Mouse (Mus musculus) embryonic facial prominence, embryonic 12.5 days (tissue): ENCODE measurements around the gene Lmo2. TPM values are rescaled to one million over a fixed set of nuclear protein-coding genes. Genes with fewer than 3 reads are reported as not detected.

Source experiments
- ATAC-seq: fragments of 200-750 bp; cut with Nextera tagmentation; 2 replicates; pipeline ENCODE4 v1.8.0; 2017; ENCODE audit not compliant: insufficient number of reproducible peaks, insufficient read depth, low FRiP score, low TSS enrichment
- H3K27ac ChIP-seq: fragments of 300-500 bp; sonication (generic); 2 replicates; pipeline ENCODE4 v1.5.1; 2016; ENCODE audit warnings: mild to moderate bottlenecking
- H3K27me3 ChIP-seq: fragments of 300-500 bp; sonication (generic); 2 replicates; pipeline ENCODE4 v1.6.1; 2016; ENCODE audit warnings: mild to moderate bottlenecking, moderate library complexity
- H3K36me3 ChIP-seq: fragments of 300-500 bp; sonication (generic); 2 replicates; pipeline ENCODE4 v1.6.1; 2016; ENCODE audit warnings: mild to moderate bottlenecking
- H3K4me1 ChIP-seq: fragments of 300-500 bp; sonication (generic); 2 replicates; pipeline ENCODE4 v1.6.1; 2016
- H3K4me2 ChIP-seq: fragments of 300-500 bp; sonication (generic); replicated peaks from 2 replicates; pipeline ENCODE4 v1.6.1; 2016; ENCODE audit warnings: mild to moderate bottlenecking, moderate library complexity
- H3K4me3 ChIP-seq: fragments of 300-500 bp; sonication (generic); 2 replicates; pipeline ENCODE4 v1.5.1; 2016; ENCODE audit warnings: mild to moderate bottlenecking
- H3K9ac ChIP-seq: fragments of 300-500 bp; sonication (generic); 2 replicates; pipeline ENCODE4 v1.6.1; 2016; ENCODE audit warnings: mild to moderate bottlenecking, moderate library complexity
- H3K9me3 ChIP-seq: fragments of 300-500 bp; sonication (generic); 2 replicates; pipeline ENCODE4 v1.6.1; 2016; ENCODE audit warnings: mild to moderate bottlenecking, moderate library complexity
- WGBS: fragments of 180-500 bp; shearing (Covaris S2); methylation state at CpG from one replicate; pipeline ENCODE4 v1.1.7; 2016; 5-methylcytosine and 5-hydroxymethylcytosine counted together
- polyA plus RNA-seq: library from polyadenylated mRNA; unstranded; fragments of >200 nt; fragmentation: Nextera tagmentation; extraction: Ambion mirVana; gene quantifications from 2 replicates; pipeline ENCODE4 v1.2.1, GENCODE M21; 2016

Gene Lmo2
- polyA plus RNA-seq, 1 experiment from 2014 or later, result 17.8 TPM

DNA sequence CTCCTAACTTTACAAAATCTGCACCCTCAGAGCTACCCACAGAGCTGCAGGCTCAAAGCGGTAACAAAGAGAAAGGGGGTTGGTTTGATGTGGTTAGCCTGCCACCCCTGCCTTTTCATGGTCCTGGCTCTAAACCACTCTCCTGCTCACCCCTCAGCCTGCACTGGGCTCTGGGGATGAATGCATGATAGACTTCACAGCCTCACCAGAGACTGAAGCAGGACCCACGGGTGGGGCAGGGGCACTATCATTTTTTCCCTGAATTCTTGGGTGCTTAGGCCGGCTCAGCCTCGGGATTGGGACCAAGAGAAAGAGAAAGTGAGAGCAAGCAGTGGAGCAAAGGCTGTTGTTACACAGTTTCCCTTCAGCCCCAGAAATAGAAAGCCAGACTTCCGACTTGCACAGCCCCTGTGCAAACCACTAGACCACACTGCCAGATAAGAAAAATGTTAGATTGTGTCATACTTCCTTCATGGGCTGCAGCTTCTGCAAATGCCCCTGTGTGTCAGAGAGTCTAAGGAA, 12.2 kb upstream of the Lmo2 start:
- H3K27ac ChIP-seq, result no peak overlapping the region
- no peak for ATAC-seq
- no peaks in the 10 kb centered on the region for H3K4me1 ChIP-seq
- no peaks in the 10 kb centered on the region for H3K27me3 ChIP-seq
- 75% methylated on average over 5 of the region's 5 CpGs for WGBS
- H3K4me3 ChIP-seq, result no peak overlapping the region
- no peaks in the 10 kb centered on the region for H3K36me3 ChIP-seq
- no peaks in the 10 kb centered on the region for H3K9me3 ChIP-seq
- H3K9ac ChIP-seq, result no peak overlapping the region
- H3K4me2 ChIP-seq, result no peak overlapping the region

DNA sequence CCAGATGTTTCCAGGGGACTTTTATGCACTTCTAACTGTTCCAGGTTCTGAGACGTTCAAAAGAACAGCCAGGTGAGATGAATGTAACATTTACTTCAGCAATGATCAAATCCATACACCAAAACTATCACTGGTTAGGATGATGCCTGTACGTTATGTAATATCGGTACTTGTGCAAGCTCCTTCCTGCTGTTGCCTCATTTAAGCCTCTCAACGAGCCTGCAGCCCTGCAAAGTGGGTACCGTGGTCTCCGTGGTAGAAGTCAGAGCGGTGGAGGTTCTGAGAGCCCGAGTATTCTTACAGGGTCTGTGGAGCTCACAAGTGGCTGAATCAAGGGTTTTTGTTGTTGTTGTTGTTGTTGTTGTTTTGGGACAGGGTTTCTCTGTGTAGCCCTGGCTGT, 10.9 kb upstream of the Lmo2 start:
- ATAC-seq, result no peak
- Histone ChIP-seq H3K36me3 (no peaks in the 10 kb centered on the region), H3K27me3 (no peaks in the 10 kb centered on the region), H3K9ac (no peak overlapping the region), H3K4me2 (no peak overlapping the region), H3K4me1 (no peaks in the 10 kb centered on the region), H3K4me3 (no peak overlapping the region), H3K9me3 (no peaks in the 10 kb centered on the region), H3K27ac (no peak overlapping the region)
- WGBS, result 82% methylated on average over 8 of the region's 8 CpGs

DNA sequence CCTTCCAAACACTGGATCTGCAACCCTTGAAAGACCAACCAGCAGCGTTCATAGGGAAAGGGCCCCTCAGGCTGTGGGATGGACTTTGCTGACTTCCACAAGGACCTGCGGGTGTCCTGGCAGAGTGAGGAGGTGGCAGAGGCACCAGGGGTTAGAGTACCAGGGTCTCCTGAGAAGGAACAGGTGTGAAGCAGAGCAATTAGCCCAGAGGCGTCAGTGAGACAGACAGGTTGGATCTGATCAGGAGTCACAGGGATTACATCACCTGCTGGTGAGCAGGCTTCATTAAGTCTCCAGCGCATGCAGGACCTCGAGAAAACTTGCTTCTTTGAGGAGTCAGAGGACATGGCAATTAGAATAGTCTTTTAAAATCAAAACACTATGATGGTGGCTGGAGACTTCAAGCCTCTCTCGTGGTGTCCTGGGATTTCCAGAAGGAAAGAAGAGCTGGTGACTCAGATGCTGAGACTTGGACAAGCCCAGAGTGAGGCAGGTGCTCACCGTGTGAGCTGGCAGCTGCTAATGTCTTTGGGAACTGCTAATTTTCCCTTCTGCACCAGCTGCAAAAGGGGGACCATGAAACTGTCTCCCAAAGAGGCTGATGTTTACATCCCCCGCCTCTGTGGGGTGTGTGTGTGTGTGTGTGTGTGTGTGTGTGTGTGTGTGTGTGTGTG, 9.7 kb upstream of the Lmo2 start:
- 63% methylated on average over 8 of the region's 8 CpGs for WGBS

DNA sequence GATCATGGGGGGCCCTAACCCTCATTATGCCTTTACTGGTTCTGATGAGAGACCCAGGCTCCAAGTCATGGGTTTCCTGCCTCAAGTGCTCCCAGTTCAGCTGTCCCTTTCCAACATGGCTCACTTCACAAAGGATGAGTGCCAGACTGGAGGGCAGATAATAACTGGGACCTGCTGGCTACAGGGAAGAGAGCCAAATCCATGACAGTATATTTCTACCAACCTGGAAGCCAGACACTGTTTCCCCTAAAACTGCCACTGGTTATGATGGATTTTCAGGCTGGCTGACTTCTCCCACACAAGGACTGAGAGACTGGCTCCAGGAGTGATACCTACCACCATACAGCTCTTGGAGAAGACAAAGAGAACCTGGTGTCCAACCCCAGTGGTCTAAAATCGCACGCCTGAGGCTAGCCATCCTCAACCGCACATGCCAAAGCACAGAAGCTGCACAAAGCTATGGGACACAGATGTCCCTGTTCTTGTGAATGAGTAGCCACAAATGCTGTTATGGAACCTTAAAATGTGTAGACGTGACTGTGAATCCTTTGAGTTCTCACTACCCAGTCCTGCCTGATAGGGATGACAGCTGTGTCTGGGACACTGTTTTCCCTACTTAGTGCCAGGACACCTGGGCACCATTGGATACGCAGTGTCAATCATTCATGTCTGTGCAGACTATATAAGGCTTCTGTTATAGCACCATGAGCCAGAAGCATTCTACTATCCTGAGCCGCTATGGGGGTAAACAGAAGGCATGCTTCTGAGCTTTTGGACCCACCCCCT, 4.5 kb upstream of the Lmo2 start:
- 92% methylated on average over 6 of the region's 6 CpGs for WGBS
- Histone ChIP-seq H3K27me3 (no peaks in the 10 kb centered on the region), H3K27ac (no peak overlapping the region), H3K9ac (no peak overlapping the region), H3K4me2 (no peak overlapping the region), H3K4me3 (no peak overlapping the region), H3K36me3 (no peaks in the 10 kb centered on the region), H3K9me3 (no peaks in the 10 kb centered on the region), H3K4me1 (no peaks in the 10 kb centered on the region)
- no peak for ATAC-seq

More for the DNA sequence above, 9.7 kb upstream of the Lmo2 start:
- no peaks in the 10 kb centered on the region for H3K9me3 ChIP-seq
- no peaks in the 10 kb centered on the region for H3K36me3 ChIP-seq
- no peak overlapping the region for H3K27ac ChIP-seq
- H3K4me3 ChIP-seq, result no peak overlapping the region
- no peaks in the 10 kb centered on the region for H3K4me1 ChIP-seq
- no peak overlapping the region for H3K9ac ChIP-seq
- ATAC-seq, result no peak
- H3K4me2 ChIP-seq, result no peak overlapping the region
- no peaks in the 10 kb centered on the region for H3K27me3 ChIP-seq

DNA sequence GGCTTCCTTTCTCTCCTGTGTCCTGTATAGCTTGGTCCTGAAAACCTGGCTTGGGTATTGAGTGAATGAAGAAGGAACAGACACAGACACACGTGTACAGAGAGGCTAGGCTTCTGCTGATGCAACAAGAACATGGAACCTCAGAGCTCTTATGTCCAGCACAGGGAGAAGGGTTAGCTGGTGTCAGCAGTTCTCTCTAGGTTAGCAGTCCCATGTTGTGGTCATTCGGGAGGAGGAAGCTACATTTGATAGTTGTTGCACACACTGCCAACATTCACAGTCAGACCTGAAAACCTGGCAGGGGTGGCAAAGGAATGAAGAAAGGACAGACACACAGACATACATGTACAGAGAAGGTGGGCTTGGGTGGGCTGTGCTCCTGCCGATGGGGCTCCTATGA, 2.1 kb upstream of the Lmo2 start:
- no peaks in the 10 kb centered on the region for H3K36me3 ChIP-seq
- no peaks in the 10 kb centered on the region for H3K4me1 ChIP-seq
- 78% methylated on average over 3 of the region's 3 CpGs for WGBS
- H3K9ac ChIP-seq, result no peak overlapping the region
- no peaks in the 10 kb centered on the region for H3K9me3 ChIP-seq
- no peak overlapping the region for H3K4me2 ChIP-seq
- no peak overlapping the region for H3K27ac ChIP-seq
- H3K4me3 ChIP-seq, result no peak overlapping the region
- no peak for ATAC-seq
- H3K27me3 ChIP-seq, result no peaks in the 10 kb centered on the region

DNA sequence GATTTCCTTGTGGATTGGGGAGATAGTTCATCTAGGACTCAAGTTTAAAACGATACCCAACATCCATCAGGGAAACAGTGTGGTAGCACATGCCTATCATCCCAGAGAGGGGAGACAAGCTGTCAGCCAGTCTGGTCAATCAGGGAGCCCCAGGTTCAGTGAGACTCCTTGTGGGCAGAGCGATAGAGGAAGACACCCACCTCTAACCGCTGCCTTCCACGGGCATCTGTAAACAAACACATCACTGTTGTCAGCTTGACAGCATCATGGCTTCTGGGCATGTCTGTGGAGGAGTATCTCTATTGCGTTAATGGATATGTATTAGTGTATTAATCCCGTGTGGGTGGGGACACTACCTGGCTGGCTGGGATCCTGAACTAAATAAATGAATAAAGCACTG, 919 bp upstream of the Lmo2 start:
- H3K27me3 ChIP-seq, result no peaks in the 10 kb centered on the region
- H3K4me3 ChIP-seq, result no peak overlapping the region
- no peak overlapping the region for H3K27ac ChIP-seq
- no peaks in the 10 kb centered on the region for H3K9me3 ChIP-seq
- no peak overlapping the region for H3K4me2 ChIP-seq
- WGBS, result 81% methylated on average over 6 of the region's 6 CpGs
- no peaks in the 10 kb centered on the region for H3K36me3 ChIP-seq
- H3K4me1 ChIP-seq, result no peaks in the 10 kb centered on the region
- no peak for ATAC-seq
- no peak overlapping the region for H3K9ac ChIP-seq

DNA sequence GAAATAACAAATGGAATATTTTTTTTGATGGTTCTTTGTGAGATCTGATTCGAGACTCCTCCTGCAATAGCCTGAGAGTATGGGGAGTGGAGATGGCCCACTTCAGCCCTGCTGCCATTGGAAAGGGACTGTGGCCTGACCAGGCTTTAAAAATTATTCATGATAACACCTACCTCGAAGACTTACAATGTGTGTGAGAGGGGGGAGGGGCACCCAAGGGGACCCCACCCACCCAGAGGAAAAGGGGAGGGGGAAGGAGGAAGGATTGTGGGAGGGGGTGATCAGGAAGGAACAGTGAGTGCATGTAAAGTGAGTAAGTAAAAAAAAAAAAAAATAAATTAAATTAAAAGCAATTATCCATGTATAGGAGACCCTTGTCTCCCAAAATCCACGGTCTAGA, 848 bp downstream of the Lmo2 start:
- no peak overlapping the region for H3K4me2 ChIP-seq
- H3K27me3 ChIP-seq, result no peaks in the 10 kb centered on the region
- ATAC-seq, result no peak
- 68% methylated on average over 3 of the region's 3 CpGs for WGBS
- H3K4me1 ChIP-seq, result no peaks in the 10 kb centered on the region
- no peak overlapping the region for H3K27ac ChIP-seq
- H3K9me3 ChIP-seq, result no peaks in the 10 kb centered on the region
- no peaks in the 10 kb centered on the region for H3K36me3 ChIP-seq
- H3K9ac ChIP-seq, result no peak overlapping the region
- no peak overlapping the region for H3K4me3 ChIP-seq

DNA sequence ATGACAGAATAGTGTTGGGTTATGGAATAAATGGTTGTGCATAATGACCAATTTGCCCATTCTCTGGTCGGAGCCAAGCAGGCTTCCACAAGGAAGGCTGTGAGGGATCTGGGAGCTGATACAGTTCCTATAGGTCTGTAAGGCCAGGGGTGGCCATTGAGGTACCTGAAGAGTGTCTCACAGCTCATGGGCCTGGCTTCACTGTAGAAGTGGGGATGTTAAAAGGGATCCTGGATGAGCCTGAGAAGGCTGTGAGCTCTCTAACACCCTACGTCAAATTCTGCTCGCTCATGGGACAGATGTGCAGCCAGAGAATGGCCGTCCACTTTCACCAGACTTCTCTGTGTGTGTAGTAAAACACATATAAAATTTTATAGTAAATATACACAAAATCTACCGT, 1.3 kb downstream of the Lmo2 start:
- Histone ChIP-seq H3K9me3 (no peaks in the 10 kb centered on the region), H3K36me3 (no peaks in the 10 kb centered on the region), H3K4me1 (no peaks in the 10 kb centered on the region), H3K27ac (no peak overlapping the region), H3K27me3 (no peaks in the 10 kb centered on the region), H3K9ac (no peak overlapping the region), H3K4me3 (no peak overlapping the region), H3K4me2 (no peak overlapping the region)
- 86% methylated on average over 5 of the region's 5 CpGs for WGBS
- no peak for ATAC-seq

DNA sequence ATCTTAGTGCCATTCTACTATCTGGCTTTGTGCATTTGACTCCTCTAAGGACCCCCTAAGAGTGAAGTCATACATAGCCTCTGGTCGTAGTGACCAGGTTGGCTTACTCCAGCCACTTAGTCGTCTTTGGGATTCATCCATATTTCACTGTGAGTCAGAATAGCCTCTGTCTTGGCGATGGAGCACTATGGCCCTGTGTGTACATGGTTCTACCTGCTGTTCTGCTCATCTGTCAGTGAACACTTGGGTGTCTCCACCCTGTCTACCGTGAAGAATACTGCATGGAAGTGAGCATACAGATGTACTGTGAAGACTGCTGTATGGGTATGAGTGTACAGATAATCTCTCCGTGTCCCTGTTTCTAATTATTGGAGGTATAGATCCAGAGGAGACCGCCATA, 1.8 kb downstream of the Lmo2 start:
- H3K9me3 ChIP-seq, result no peaks in the 10 kb centered on the region
- H3K27ac ChIP-seq, result no peak overlapping the region
- no peak overlapping the region for H3K9ac ChIP-seq
- no peak overlapping the region for H3K4me3 ChIP-seq
- 89% methylated on average over 6 of the region's 6 CpGs for WGBS
- no peaks in the 10 kb centered on the region for H3K27me3 ChIP-seq
- H3K4me2 ChIP-seq, result no peak overlapping the region
- H3K36me3 ChIP-seq, result no peaks in the 10 kb centered on the region
- no peak for ATAC-seq
- no peaks in the 10 kb centered on the region for H3K4me1 ChIP-seq

DNA sequence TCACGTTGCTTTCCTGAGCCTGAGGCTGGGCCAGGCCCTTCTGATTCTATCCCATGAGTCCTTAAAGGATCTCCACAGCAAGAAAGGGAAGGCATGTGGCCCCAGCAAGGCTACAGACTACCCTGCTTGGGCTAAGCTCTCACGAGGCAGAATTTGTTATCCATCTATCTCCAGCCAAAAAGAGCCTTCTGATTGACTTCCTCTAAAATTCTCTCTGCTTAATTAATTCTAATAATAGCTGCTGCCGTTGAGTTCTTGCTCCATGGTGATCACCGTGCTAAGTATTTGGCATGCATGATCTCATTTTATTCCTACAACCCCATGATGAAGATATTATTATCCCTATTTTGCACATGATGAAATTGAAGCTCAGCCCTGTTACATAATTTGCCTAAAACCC, 4.6 kb downstream of the Lmo2 start:
- WGBS, result 72% methylated on average over 4 of the region's 4 CpGs
- Histone ChIP-seq H3K9ac (no peak overlapping the region), H3K36me3 (no peaks in the 10 kb centered on the region), H3K4me3 (no peak overlapping the region), H3K9me3 (no peaks in the 10 kb centered on the region), H3K4me1 (no peaks in the 10 kb centered on the region), H3K4me2 (no peak overlapping the region), H3K27me3 (peaks cover 2% of the 10 kb centered on the region; the same call in 1 of the 2 replicates), H3K27ac (no peak overlapping the region)
- ATAC-seq, result no peak

DNA sequence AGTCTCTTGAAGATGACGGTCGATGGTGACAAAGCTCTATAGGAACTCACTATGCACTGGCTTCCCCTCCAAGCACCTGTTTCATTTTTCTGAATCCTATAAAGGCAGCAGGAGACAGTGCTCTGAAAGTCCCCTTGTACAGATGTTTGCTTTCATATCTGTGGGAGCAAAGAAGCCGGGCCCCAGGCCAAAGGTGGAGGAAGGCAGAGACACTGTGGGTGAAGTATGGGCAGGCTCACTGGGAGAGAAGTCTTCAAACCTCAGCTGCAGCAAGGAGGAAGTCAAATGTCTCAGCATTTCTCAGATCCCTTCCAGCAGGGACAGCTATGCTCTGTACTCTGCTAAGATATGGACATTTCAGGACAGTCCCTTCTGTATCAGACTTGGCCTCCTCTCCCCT, 7.6 kb downstream of the Lmo2 start:
- ATAC-seq, result no peak
- Histone ChIP-seq H3K4me2 (no peak overlapping the region), H3K4me1 (peaks cover 6% of the 10 kb centered on the region)

DNA sequence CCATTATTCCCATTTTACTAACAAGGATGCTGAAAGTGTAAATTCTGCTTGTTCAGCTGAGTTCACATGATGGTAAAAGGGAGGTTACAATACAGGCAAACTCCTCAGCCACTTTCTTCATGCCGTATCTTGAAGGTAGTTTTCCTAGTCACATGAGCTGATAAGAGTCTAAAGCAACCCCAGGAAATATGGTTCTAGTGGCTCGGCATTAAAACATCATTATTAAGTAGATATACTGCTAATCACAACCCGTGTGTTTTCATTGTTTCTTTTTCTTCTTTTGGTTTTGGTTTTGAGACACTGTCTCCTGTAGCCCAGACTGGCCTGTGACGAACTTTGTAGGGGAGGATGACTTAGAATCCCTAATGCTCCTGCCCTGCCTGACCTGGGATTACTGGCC, 10.4 kb downstream of the Lmo2 start:
- peaks cover 13% of the 10 kb centered on the region for H3K4me1 ChIP-seq
- H3K4me2 ChIP-seq, result no peak overlapping the region
- peaks cover 43% of the 10 kb centered on the region for H3K27me3 ChIP-seq
- no peak for ATAC-seq
- no peak overlapping the region for H3K27ac ChIP-seq
- no peak overlapping the region for H3K9ac ChIP-seq
- H3K9me3 ChIP-seq, result no peaks in the 10 kb centered on the region
- no peak overlapping the region for H3K4me3 ChIP-seq
- 67% methylated on average over 4 of the region's 4 CpGs for WGBS
- no peaks in the 10 kb centered on the region for H3K36me3 ChIP-seq

More for the DNA sequence above, 7.6 kb downstream of the Lmo2 start:
- Histone ChIP-seq H3K27ac (no peak overlapping the region), H3K9me3 (no peaks in the 10 kb centered on the region), H3K27me3 (peaks cover 21% of the 10 kb centered on the region), H3K4me3 (no peak overlapping the region), H3K36me3 (no peaks in the 10 kb centered on the region), H3K9ac (no peak overlapping the region)
- WGBS, result 89% methylated on average over 3 of the region's 3 CpGs
